Mouse (Mus musculus) midbrain, embryonic 12.5 days (tissue): ENCODE data around the gene Tnfsf13. TPM values are rescaled to one million over a fixed set of nuclear protein-coding genes. Genes with fewer than 3 reads are reported as not detected.

ENCODE experiments used
- ATAC-seq: fragments of 200-750 bp; cut with Nextera tagmentation; 2 replicates; pipeline ENCODE4 v1.8.0; 2017; ENCODE audit warnings: low read depth, moderate TSS enrichment, moderate library complexity; ENCODE audit not compliant: low FRiP score
- H3K27ac ChIP-seq: fragments of 300-500 bp; sonication (generic); replicated peaks from 2 replicates; pipeline ENCODE4 v1.5.1; 2016; ENCODE audit warnings: mild to moderate bottlenecking
- H3K27me3 ChIP-seq: fragments of 300-500 bp; sonication (generic); 2 replicates; pipeline ENCODE4 v1.6.1; 2016; ENCODE audit warnings: mild to moderate bottlenecking
- H3K36me3 ChIP-seq: fragments of 300-500 bp; sonication (generic); 2 replicates; pipeline ENCODE4 v1.6.1; 2016
- H3K4me1 ChIP-seq: fragments of 300-500 bp; sonication (generic); 2 replicates; pipeline ENCODE4 v1.6.1; 2016
- H3K4me2 ChIP-seq: fragments of 300-500 bp; sonication (generic); replicated peaks from 2 replicates; pipeline ENCODE4 v1.6.1; 2016; ENCODE audit warnings: mild to moderate bottlenecking, moderate library complexity
- H3K4me3 ChIP-seq: fragments of 300-500 bp; sonication (generic); 2 replicates; pipeline ENCODE4 v1.5.1; 2016; ENCODE audit warnings: mild to moderate bottlenecking
- H3K9ac ChIP-seq: fragments of 300-500 bp; sonication (generic); replicated peaks from 2 replicates; pipeline ENCODE4 v1.6.1; 2016; ENCODE audit warnings: mild to moderate bottlenecking, moderate library complexity
- H3K9me3 ChIP-seq: fragments of 300-500 bp; sonication (generic); 2 replicates; pipeline ENCODE4 v1.6.1; 2016; ENCODE audit warnings: mild to moderate bottlenecking
- WGBS: fragments of 180-500 bp; shearing (Covaris S2); methylation state at CpG from one replicate; pipeline ENCODE4 v1.1.7; 2016; 5-methylcytosine and 5-hydroxymethylcytosine counted together
- polyA plus RNA-seq: library from polyadenylated mRNA; unstranded; fragments of >200 nt; fragmentation: Nextera tagmentation; extraction: Ambion mirVana; gene quantifications from 2 replicates; pipeline ENCODE4 v1.2.1, GENCODE M21; 2016

Tnfsf13 gene
- polyA plus RNA-seq, 1 experiment from 2014 or later, result 0.77 TPM

DNA sequence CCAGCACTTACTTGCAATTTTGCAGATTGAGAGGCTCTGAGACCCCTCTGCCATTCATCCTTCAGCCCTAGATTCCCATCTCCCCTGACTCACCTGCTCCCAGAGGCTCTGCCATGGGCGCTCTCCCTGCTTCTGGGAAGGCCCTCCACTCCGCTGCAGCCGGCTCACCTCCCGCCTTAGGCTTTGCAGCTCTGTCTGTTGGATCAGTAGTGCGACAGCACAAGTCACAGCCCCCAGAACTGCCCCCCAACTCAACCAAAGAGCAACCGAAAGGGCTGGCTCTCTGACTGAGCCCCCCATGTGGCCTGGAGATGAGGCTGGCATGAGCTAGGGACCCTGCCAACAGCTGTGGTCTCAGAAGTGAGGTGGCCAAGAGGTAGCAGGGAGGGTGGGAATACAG lies 648 bp downstream of the Tnfsf13 start:
- no peak overlapping the region for H3K27ac ChIP-seq
- H3K27me3 ChIP-seq, result peaks cover 19% of the 10 kb centered on the region; the same call in 1 of the 2 replicates
- ATAC-seq, result no peak
- 74% methylated on average over 6 of the region's 6 CpGs for WGBS
- no peaks in the 10 kb centered on the region for H3K9me3 ChIP-seq
- H3K9ac ChIP-seq, result no peak overlapping the region
- H3K36me3 ChIP-seq, result peaks cover 4% of the 10 kb centered on the region
- no peak overlapping the region for H3K4me2 ChIP-seq
- H3K4me1 ChIP-seq, result peaks cover 26% of the 10 kb centered on the region
- H3K4me3 ChIP-seq, result no peak overlapping the region

DNA sequence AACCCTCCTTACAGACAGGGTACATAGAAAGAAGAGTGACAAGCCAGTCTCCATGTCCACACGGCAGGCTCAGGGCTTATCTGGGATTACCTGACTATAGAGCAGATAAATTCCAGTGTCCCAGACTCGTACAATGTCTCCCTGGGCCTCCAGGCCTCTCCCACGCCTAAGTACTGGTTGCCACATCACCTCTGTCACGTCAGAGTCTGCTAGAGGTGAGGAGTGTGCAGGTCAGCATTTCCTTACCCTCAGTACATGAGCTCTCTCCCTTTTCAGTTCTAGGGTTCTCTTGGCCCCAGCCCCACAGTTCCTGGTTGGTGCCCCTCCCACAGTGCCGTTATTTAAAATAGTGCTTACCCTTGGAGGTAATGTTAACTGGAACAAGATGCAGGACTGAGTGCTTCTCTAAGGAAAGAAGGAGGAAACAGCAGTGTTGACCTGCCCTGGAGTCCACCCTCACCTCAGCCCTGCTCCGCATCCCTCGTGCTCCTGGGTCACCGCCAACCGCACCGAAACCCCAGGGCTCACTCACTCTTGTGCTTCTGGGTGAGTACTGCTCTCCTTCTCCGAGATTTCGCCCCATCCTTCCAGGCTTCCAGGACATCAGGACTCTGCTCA lies 1.3 kb downstream of the Tnfsf13 start:
- WGBS, result 81% methylated on average over 12 of the region's 12 CpGs
- peaks cover 9% of the 10 kb centered on the region for H3K36me3 ChIP-seq
- H3K4me2 ChIP-seq, result no peak overlapping the region
- no peaks in the 10 kb centered on the region for H3K9me3 ChIP-seq
- H3K9ac ChIP-seq, result no peak overlapping the region
- H3K4me1 ChIP-seq, result peaks cover 31% of the 10 kb centered on the region
- peaks cover 19% of the 10 kb centered on the region; the same call in 1 of the 2 replicates for H3K27me3 ChIP-seq
- no peak for ATAC-seq
- H3K4me3 ChIP-seq, result no peak overlapping the region
- H3K27ac ChIP-seq, result no peak overlapping the region

DNA sequence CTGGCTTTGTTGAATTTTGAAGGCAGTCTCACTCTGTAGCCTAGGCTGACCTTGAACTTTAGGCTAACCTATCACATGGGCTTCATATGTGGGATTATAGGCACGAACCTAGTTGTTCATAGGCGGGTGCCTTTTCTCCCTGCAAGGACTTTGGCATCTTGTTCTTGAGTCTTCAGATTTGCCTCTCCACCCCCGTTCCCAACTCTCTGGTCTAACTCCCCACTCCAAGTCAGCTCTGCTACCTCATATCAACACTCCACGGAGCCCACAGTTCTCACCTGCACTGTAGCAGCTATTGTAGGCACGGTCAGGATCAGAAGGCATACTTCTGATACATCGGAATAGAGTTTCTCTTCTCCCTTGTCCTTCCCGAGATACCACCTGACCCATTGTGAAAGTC lies 2.0 kb downstream of the Tnfsf13 start:
- Histone ChIP-seq H3K9me3 (no peaks in the 10 kb centered on the region), H3K9ac (no peak overlapping the region; the same call in 1 of the 2 replicates), H3K27ac (no peak overlapping the region), H3K27me3 (peaks cover 19% of the 10 kb centered on the region; the same call in 1 of the 2 replicates), H3K4me3 (no peak overlapping the region), H3K36me3 (peaks cover 15% of the 10 kb centered on the region), H3K4me2 (no peak overlapping the region), H3K4me1 (peaks cover 32% of the 10 kb centered on the region)
- ATAC-seq, result no peak
- 72% methylated on average over 7 of the region's 7 CpGs for WGBS

DNA sequence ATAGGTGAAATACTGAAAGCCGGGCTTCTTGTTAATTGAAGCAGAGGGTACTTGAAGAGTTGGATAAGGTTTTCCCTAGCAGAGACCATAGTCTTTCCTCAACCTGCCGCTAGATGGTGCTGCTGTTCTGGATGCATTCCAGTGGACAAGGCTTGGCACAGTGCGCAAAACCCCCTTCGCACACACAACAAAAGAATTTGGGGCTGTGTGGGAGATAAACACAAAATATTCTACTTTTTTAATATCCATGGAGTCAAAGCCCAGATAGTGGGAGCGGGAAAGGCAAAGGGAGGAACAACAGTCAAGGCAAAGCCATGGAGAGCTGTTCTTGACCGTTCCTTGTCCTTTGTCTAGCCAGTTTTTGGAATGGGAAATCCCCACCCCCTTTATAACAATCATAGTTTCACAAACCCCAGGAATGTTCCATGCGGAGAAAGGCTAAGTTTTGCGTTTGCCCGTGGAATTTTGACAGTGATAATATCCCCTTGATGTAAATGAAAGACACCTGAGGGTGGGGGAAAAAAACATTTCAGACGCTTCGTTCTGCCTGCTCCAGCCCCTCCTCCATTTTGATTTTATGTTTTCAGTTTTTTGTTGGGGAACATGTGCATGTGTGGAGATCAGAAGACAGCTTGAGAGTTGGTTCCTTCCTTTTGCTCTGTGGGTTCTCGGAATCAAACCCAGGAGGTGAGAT lies 2.6 kb downstream of the Tnfsf13 start:
- Histone ChIP-seq H3K36me3 (peaks cover 21% of the 10 kb centered on the region), H3K9me3 (no peaks in the 10 kb centered on the region), H3K27me3 (peaks cover 19% of the 10 kb centered on the region; the same call in 1 of the 2 replicates), H3K27ac (peak overlapping the region; percentile 88; the same call in 1 of the 2 replicates), H3K4me1 (peaks cover 32% of the 10 kb centered on the region), H3K9ac (no peak overlapping the region; the same call in 1 of the 2 replicates), H3K4me2 (peak overlapping the region; percentile 93), H3K4me3 (peak overlapping the region; percentile 81; the same call in 1 of the 2 replicates)
- WGBS, result 23% methylated on average over 12 of the region's 12 CpGs
- no peak for ATAC-seq

DNA sequence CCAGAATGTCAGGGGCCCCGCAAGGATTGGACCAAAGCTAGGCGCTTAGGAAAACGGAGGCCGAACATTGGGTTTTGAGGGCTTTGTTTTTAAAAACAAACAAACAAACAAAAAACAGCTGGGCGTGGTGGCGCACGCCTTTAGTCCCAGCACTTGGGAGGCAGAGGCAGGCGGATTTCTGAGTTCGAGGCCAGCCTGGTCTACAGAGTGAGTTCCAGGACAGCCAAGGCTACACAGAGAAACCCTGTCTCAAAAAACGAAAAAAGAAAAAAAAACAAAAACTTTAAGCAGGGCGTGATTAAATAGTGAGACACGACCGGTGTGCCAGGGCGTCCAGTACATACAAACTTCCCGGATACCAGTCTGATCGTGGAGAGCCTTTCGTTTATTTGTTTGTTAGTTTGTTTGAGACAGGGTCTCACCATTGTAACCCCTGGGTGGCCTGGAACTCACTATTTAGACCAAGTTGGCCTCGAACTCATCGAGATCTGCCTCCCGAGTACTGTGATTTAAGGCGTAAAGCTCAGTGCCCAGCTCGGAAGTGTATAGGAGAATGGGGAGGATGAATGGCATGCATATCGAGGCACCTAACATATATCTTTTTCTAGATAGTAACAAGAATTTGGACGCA lies 3.3 kb downstream of the Tnfsf13 start:
- Histone ChIP-seq H3K27ac (peak overlapping the region; percentile 88), H3K4me2 (peak overlapping the region; percentile 93), H3K9me3 (no peaks in the 10 kb centered on the region), H3K9ac (peak overlapping the region; percentile 76), H3K36me3 (peaks cover 27% of the 10 kb centered on the region), H3K4me1 (peaks cover 32% of the 10 kb centered on the region), H3K27me3 (peaks cover 19% of the 10 kb centered on the region; the same call in 1 of the 2 replicates), H3K4me3 (peak overlapping the region; percentile 81)
- ATAC-seq, result peak; percentile 18; the same call in 1 of the 2 replicates
- 28% methylated on average over 24 of the region's 24 CpGs for WGBS

DNA sequence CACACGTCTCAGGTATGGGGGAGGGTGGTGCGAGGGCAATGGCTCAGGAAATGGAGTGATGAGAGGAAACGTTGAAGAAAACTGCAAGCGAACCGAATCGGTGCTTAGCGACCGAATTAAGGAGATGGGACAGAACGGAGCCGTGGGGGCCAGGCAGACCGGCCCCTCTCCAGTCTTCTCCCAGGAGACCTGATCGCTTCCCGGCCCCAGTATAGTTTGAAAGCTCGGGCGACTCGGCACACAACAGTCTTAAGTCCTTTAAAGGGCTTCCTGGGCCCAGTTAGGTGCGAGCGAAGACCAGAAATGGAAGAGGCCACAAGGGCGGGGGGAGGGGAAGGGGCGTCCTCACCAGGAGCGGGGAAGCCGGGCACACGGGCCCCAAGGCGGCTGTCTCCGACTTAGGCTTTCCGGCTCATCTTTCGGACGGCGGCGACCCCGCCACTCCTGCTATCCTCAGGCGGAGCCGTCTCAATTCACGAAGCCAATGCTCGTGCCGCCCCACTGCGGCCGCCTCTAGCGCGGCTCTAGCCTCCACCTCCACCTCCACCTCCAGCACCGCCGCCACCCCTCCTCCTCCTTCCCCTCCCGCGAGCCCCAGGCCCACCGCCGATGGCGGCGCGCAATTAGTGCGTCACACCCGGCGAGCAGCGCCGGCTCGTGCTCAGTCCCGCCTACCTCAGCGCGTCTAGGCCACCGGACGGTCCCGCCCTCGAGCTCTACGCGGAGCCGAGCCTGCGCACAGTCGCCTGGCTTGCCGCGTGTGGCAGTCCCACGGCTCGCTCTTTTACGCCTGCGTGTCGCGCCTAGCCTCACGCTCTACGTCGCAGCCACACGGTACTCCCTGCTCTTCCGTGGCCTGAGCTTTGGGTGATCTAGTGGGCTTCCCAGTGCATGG lies 4.0 kb downstream of the Tnfsf13 start, which contains the start of gene Senp3:
TSS of gene Senp3 (minus strand) at position 771 of the 895 bp plus-strand sequence.
- Histone ChIP-seq H3K27ac (peak within 1 kb of the TSS; percentile 88), H3K4me2 (peak within 1 kb of the TSS; percentile 93), H3K9ac (peak within 1 kb of the TSS; percentile 76), H3K9me3 (no peaks in the 10 kb centered on the region), H3K4me3 (peak within 1 kb of the TSS; percentile 81), H3K4me1 (peaks cover 32% of the 10 kb centered on the region), H3K36me3 (peaks cover 35% of the 10 kb centered on the region), H3K27me3 (peaks cover 11% of the 10 kb centered on the region; the same call in 1 of the 2 replicates)
- under 1% methylated on average over 78 of the region's 80 CpGs for WGBS
- peak; percentile 96 for ATAC-seq

DNA sequence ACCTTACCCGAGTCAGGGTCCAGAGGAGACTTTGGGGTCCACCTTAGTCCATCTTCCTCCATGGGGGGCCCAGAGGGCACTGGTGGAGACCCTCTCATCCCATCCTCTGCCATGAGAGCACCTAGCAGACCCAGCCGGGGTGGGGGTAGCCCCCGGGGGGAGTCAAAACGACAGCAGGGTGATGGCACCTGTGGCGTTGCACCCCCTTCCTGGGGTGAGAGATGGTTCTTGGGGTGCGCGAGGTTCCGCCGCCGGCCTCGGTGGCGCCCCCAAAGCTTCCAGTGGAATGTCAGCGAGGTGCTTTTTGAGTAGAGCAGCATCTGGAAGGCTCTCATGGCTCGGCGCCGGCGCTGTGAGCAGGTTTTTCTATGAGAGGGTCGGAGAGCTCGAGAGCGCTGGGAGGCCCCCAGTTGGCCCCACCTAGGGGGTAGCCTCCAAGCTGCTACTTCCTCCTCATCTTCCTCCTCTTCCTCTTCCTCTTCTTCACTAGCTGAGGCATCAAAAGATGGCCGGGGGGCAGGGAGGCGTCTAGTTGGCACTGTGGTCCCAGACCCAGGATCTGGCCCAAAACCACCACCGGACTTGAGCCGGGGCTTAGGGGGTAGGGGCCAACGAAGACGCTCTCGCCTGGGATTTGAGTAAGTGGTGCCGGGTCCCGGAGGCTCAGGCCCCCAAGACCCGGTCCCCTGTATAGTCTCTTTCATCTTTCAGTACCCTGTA lies 5.3 kb downstream of the Tnfsf13 start:
- no peak overlapping the region for H3K27ac ChIP-seq

DNA sequence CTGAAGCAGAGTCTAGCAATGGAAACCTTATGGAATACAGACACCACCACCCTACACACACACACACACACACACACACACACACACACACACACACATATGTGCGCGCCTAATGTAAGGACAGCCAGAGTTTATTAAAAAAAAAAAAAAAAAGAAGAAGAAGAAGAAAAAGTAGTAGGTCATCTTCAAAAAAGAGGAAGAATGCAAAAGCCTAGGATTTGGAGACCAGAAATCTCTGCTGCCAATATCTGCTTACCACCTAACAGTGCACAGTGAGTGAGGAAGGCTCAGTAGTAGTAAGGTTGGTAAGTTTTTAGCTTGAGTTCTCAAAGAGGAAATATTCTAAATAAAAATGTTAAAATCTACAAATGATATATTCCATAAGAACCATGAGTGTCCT lies 6.4 kb downstream of the Tnfsf13 start:
- H3K4me3 ChIP-seq, result no peak overlapping the region
- H3K4me1 ChIP-seq, result peaks cover 30% of the 10 kb centered on the region
- ATAC-seq, result no peak
- H3K36me3 ChIP-seq, result peaks cover 58% of the 10 kb centered on the region
- H3K9me3 ChIP-seq, result no peaks in the 10 kb centered on the region
- peaks cover under 1% of the 10 kb centered on the region; the same call in 1 of the 2 replicates for H3K27me3 ChIP-seq
- no peak overlapping the region for H3K4me2 ChIP-seq
- H3K27ac ChIP-seq, result no peak overlapping the region
- no peak overlapping the region for H3K9ac ChIP-seq
- 100% methylated on average over 2 of the region's 2 CpGs for WGBS

More for the DNA sequence above, 5.3 kb downstream of the Tnfsf13 start:
- peak overlapping the region; percentile 81 for H3K4me3 ChIP-seq
- peak overlapping the region; percentile 76; the same call in 1 of the 2 replicates for H3K9ac ChIP-seq
- H3K4me1 ChIP-seq, result peaks cover 30% of the 10 kb centered on the region
- peaks cover 47% of the 10 kb centered on the region for H3K36me3 ChIP-seq
- no peak for ATAC-seq
- peaks cover 11% of the 10 kb centered on the region; the same call in 1 of the 2 replicates for H3K27me3 ChIP-seq
- H3K4me2 ChIP-seq, result peak overlapping the region; percentile 93
- WGBS, result 90% methylated on average over 30 of the region's 30 CpGs
- no peaks in the 10 kb centered on the region for H3K9me3 ChIP-seq

DNA sequence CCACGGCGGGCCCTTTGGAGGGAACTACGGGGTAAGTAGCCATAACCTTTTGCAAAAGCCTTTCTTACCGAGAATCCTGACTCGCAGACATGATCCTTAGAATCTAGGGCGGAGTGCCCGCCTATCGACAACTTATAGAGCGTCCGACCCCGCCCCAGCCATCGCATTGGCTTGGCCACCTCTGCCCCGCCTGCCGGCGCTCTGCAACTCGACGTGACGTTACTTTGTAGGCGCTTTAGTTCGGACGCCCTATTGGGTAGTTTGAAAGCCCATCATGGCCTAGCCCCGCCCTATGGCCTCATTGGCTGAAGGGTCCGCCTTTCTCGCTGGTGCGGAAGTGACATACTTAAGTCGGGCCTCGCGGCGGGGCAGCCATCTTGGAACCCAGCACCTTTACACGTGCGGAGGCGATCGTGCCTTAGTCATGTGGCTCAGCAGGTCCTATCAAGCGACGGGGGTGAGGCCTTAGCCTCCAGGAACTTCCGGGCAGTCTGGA lies 13.3 kb downstream of the Tnfsf13 start, which contains the start of gene Eif4a1:
TSS of gene Eif4a1 (minus strand) at position 213 of the 496 bp plus-strand sequence.
- peak within 1 kb of the TSS; percentile 97 for H3K27ac ChIP-seq
- H3K9ac ChIP-seq, result peak within 1 kb of the TSS; percentile 100
- H3K27me3 ChIP-seq, result no peaks in the 10 kb centered on the region
- ATAC-seq, result peak; percentile 97
- peaks cover 28% of the 10 kb centered on the region for H3K4me1 ChIP-seq
- H3K36me3 ChIP-seq, result peaks cover 79% of the 10 kb centered on the region
- under 1% methylated on average over 36 of the region's 36 CpGs for WGBS
- peak within 1 kb of the TSS; percentile 83 for H3K4me2 ChIP-seq
- peak within 1 kb of the TSS; percentile 100 for H3K4me3 ChIP-seq
- H3K9me3 ChIP-seq, result no peaks in the 10 kb centered on the region

DNA sequence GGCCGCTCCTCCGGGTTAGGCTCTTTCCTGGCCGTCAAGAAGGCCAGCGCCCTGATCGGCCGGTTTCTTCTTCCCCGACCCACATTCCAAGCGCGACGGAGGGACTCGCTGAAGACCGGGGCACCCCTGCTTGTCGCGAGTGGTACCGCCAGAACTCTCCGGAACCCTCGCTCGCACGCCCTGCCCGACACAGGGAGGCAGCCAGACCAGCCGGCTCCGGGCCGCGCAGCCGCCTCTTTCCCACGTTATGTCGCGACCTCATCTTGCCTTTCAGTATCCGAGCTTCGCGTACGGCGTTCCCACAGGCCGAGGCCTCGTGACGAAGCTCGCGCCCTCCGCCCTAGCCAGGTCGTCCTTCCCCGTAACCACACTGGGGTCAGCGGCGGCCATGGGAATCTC lies 13.9 kb downstream of the Tnfsf13 start:
- H3K4me2 ChIP-seq, result peak overlapping the region; percentile 83
- under 1% methylated on average over 40 of the region's 43 CpGs for WGBS
- peak; percentile 11 for ATAC-seq
- peaks cover 77% of the 10 kb centered on the region for H3K36me3 ChIP-seq
- no peaks in the 10 kb centered on the region for H3K27me3 ChIP-seq
- H3K4me3 ChIP-seq, result peak overlapping the region; percentile 100
- H3K4me1 ChIP-seq, result peaks cover 28% of the 10 kb centered on the region
- peak overlapping the region; percentile 100 for H3K9ac ChIP-seq
- H3K27ac ChIP-seq, result peak overlapping the region; percentile 97
- no peaks in the 10 kb centered on the region for H3K9me3 ChIP-seq
